Mouse (Mus musculus) gastrocnemius, adult 2 months (tissue): ENCODE measurements at regions not wholly inside any gene's neighbourhood (a gene's known extent, or its start where the extent isn't known, plus 50 kb on each side); places are given as distances from the start of the nearest gene placed in this dataset.

Experiments
- DNase-seq: peaks from one replicate; pipeline ENCODE4 v3.0.0; 2022
- H3K27ac ChIP-seq: fragments of 200-600 bp; 2 replicates; pipeline ENCODE4 v1.8.1; 2022; ENCODE audit warnings: mild to moderate bottlenecking
- H3K4me3 ChIP-seq: fragments of 200-600 bp; 2 replicates; pipeline ENCODE4 v1.8.1; 2022; ENCODE audit warnings: mild to moderate bottlenecking, moderate library complexity
- CTCF ChIP-seq: fragments of 200-600 bp; IDR thresholded peaks from 2 replicates; pipeline ENCODE4 v1.8.1; 2022; ENCODE audit warnings: antibody characterized with exemption, mild to moderate bottlenecking, moderate library complexity
- intact Hi-C: fragments of 180-260 bp; cut with DNase I; formaldehyde crosslinking; loops from one replicate; pipeline ENCODE4 v1.15.1; 2025

GRCm38 (mm10) chr14:47867017-47867416 is 218.8 kb downstream of the Ktn1 start:
- intact Hi-C loops, result no loop called here
- Histone ChIP-seq H3K4me3 (no peak overlapping the region), H3K27ac (no peak overlapping the region)
- DNase-seq, result no peak
- no peak for TF ChIP-seq CTCF

GRCm38 (mm10) chr14:47868258-47868780 is 220.1 kb downstream of the Ktn1 start:
- no peak overlapping the region for H3K4me3 ChIP-seq
- DNase-seq, result no peak
- intact Hi-C loops, result no loop called here
- no peak for TF ChIP-seq CTCF
- no peak overlapping the region for H3K27ac ChIP-seq

GRCm38 (mm10) chr14:47876585-47876984 is 228.3 kb downstream of the Ktn1 start:
- DNase-seq, result no peak
- no peak overlapping the region for H3K4me3 ChIP-seq
- intact Hi-C loops, result no loop called here
- TF ChIP-seq CTCF, result no peak
- no peak overlapping the region for H3K27ac ChIP-seq

GRCm38 (mm10) chr14:47877167-47877566 is 228.9 kb downstream of the Ktn1 start:
- intact Hi-C loops, result no loop called here
- no peak overlapping the region for H3K27ac ChIP-seq
- no peak overlapping the region for H3K4me3 ChIP-seq
- TF ChIP-seq CTCF, result no peak
- DNase-seq, result no peak

GRCm38 (mm10) chr14:47877771-47878443 is 229.7 kb downstream of the Ktn1 start:
- intact Hi-C loops, result no loop called here
- Histone ChIP-seq H3K27ac (no peak overlapping the region), H3K4me3 (no peak overlapping the region)
- no peak for TF ChIP-seq CTCF
- DNase-seq, result no peak

GRCm38 (mm10) chr14:47885326-47885725 is 235.3 kb upstream of the Peli2 start:
- no peak overlapping the region for H3K4me3 ChIP-seq
- no peak overlapping the region for H3K27ac ChIP-seq
- TF ChIP-seq CTCF, result no peak
- no peak for DNase-seq
- intact Hi-C loops, result no loop called here

GRCm38 (mm10) chr14:47890251-47891198 is 230.1 kb upstream of the Peli2 start:
- Histone ChIP-seq H3K4me3 (no peak overlapping the region), H3K27ac (no peak overlapping the region)
- TF ChIP-seq CTCF, result no peak
- no peak for DNase-seq
- intact Hi-C loops, result no loop called here

- intact Hi-C loops, result no loop called here
- no peak for DNase-seq
- Histone ChIP-seq H3K27ac (no peak overlapping the region), H3K4me3 (no peak overlapping the region)
- TF ChIP-seq CTCF, result no peak
Observed at GRCm38 (mm10) chr14:47896581-47896980, 224.0 kb upstream of the Peli2 start.

GRCm38 (mm10) chr14:47897907-47898530 is 222.6 kb upstream of the Peli2 start:
- intact Hi-C loops, result no loop called here
- DNase-seq, result peak; percentile 45
- H3K27ac ChIP-seq, result no peak overlapping the region
- TF ChIP-seq CTCF, result no peak
- no peak overlapping the region for H3K4me3 ChIP-seq

- TF ChIP-seq CTCF, result no peak
- Histone ChIP-seq H3K4me3 (no peak overlapping the region), H3K27ac (no peak overlapping the region)
- no peak for DNase-seq
- intact Hi-C loops, result no loop called here
Observed at GRCm38 (mm10) chr14:47898605-47899004, 222.0 kb upstream of the Peli2 start.

- intact Hi-C loops, result no loop called here
- no peak overlapping the region for H3K4me3 ChIP-seq
- no peak for TF ChIP-seq CTCF
Observed at GRCm38 (mm10) chr14:47905334-47905733, 215.3 kb upstream of the Peli2 start.

GRCm38 (mm10) chr14:47909129-47909528 is 211.5 kb upstream of the Peli2 start:
- intact Hi-C loops, result no loop called here

More at GRCm38 (mm10) chr14:47905334-47905733, 215.3 kb upstream of the Peli2 start:
- no peak overlapping the region for H3K27ac ChIP-seq
- DNase-seq, result no peak

More at GRCm38 (mm10) chr14:47909129-47909528, 211.5 kb upstream of the Peli2 start:
- TF ChIP-seq CTCF, result no peak
- H3K4me3 ChIP-seq, result no peak overlapping the region
- DNase-seq, result no peak
- H3K27ac ChIP-seq, result no peak overlapping the region
